Mouse (Mus musculus): ENCODE measurements around the gene Gm9268. TPM values are rescaled to one million over a fixed set of nuclear protein-coding genes. Genes with fewer than 3 reads are reported as not detected.
"Not testable (repeated sequence)": the region's sequence is repeated elsewhere in the genome, so short reads cannot be mapped to it uniquely, and the experiment has no call there.

The Gm9268 gene
- polyA plus RNA-seq (2015; fragmentation: Nextera tagmentation; extraction: Ambion mirVana): not detected in 2 replicates

GRCm38 (mm10) chr7:43018465-43018864, at the start of gene Gm9268:
TSS of gene Gm9268 (plus strand) at chr7:43018765.
- DNase-seq (ENCODE audit: low spot score): not testable (repeated sequence)

GRCm38 (mm10) chr7:42980098-42980497, 38.5 kb upstream of the Gm9268 start:
- DNase-seq (ENCODE audit: low spot score): no peak

GRCm38 (mm10) chr7:42980739-42981138, 37.8 kb upstream of the Gm9268 start:
- DNase-seq (ENCODE audit: low spot score): no peak

- DNase-seq (ENCODE audit: low spot score): no peak
Observed at GRCm38 (mm10) chr7:43077831-43078230, 59.3 kb downstream of the Gm9268 start.

Other genes starting within 250 kb of the Gm9268 start
- not detected in 2 replicates for gene Vmn2r62, start 225.2 kb upstream of the Gm9268 start, polyA plus RNA-seq (2015; fragmentation: Nextera tagmentation; extraction: Ambion mirVana)
- not detected in 2 replicates for gene Gm2381, start 151.5 kb upstream of the Gm9268 start, polyA plus RNA-seq (2015; fragmentation: Nextera tagmentation; extraction: Ambion mirVana)
- not detected in 2 replicates for gene Vmn2r63, start 84.9 kb upstream of the Gm9268 start, polyA plus RNA-seq (2015; fragmentation: Nextera tagmentation; extraction: Ambion mirVana)
- gene Zfp936, start 95.5 kb downstream of the Gm9268 start, polyA plus RNA-seq (2015; fragmentation: Nextera tagmentation; extraction: Ambion mirVana): not detected in 2 replicates